Mouse (Mus musculus) lung, postnatal 14 days (tissue): ENCODE results near the gene Atg4c.

Experiments used
- DNase-seq: peaks from one replicate; pipeline ENCODE4 v3.0.0; 2021

Gene Atg4c

GRCm38 (mm10) chr4:99186412-99187125 is 7.2 kb upstream of the Atg4c start:
- DNase-seq: peak; percentile 16

- DNase-seq: no peak
These were observed 1.1 kb upstream of the Atg4c start for GRCm38 (mm10) chr4:99192640-99193039.

- no peak for DNase-seq
These were observed 520 bp upstream of the Atg4c start for GRCm38 (mm10) chr4:99193214-99193613.

GRCm38 (mm10) chr4:99194826-99195225 is 1.1 kb downstream of the Atg4c start:
- no peak for DNase-seq

- no peak for DNase-seq
These were observed 5.0 kb downstream of the Atg4c start for GRCm38 (mm10) chr4:99198721-99199120.

GRCm38 (mm10) chr4:99199757-99200251 is 6.1 kb downstream of the Atg4c start:
- peak; percentile 16 for DNase-seq

- no peak for DNase-seq
These were observed 6.8 kb downstream of the Atg4c start for GRCm38 (mm10) chr4:99200383-99201136.

GRCm38 (mm10) chr4:99205773-99206172 is 12.0 kb downstream of the Atg4c start:
- DNase-seq: no peak

- DNase-seq: no peak
These were observed 12.6 kb downstream of the Atg4c start for GRCm38 (mm10) chr4:99206356-99206755.

GRCm38 (mm10) chr4:99210087-99210486 is 16.4 kb downstream of the Atg4c start:
- DNase-seq: no peak

GRCm38 (mm10) chr4:99211606-99212005 is 17.9 kb downstream of the Atg4c start:
- peak; percentile 38 for DNase-seq

GRCm38 (mm10) chr4:99213123-99213522 is 19.4 kb downstream of the Atg4c start:
- DNase-seq: no peak

- no peak for DNase-seq
These were observed 28.5 kb downstream of the Atg4c start for GRCm38 (mm10) chr4:99222221-99222620.

- no peak for DNase-seq
These were observed 31.1 kb downstream of the Atg4c start for GRCm38 (mm10) chr4:99224790-99225189.

GRCm38 (mm10) chr4:99227226-99227625 is 33.5 kb downstream of the Atg4c start:
- DNase-seq: no peak

GRCm38 (mm10) chr4:99229371-99229770 is 35.6 kb downstream of the Atg4c start:
- DNase-seq: no peak

GRCm38 (mm10) chr4:99235203-99235856 is 41.6 kb downstream of the Atg4c start:
- DNase-seq: peak; percentile 24

GRCm38 (mm10) chr4:99238305-99238704 is 44.6 kb downstream of the Atg4c start:
- no peak for DNase-seq

GRCm38 (mm10) chr4:99241674-99242073 is 47.9 kb downstream of the Atg4c start:
- DNase-seq: no peak

GRCm38 (mm10) chr4:99249358-99249757 is 55.6 kb downstream of the Atg4c start:
- no peak for DNase-seq

GRCm38 (mm10) chr4:99249826-99250225 is 56.1 kb downstream of the Atg4c start:
- DNase-seq: no peak

GRCm38 (mm10) chr4:99252957-99253356 is 59.2 kb downstream of the Atg4c start:
- DNase-seq: no peak

- DNase-seq: no peak
These were observed 69.5 kb downstream of the Atg4c start for GRCm38 (mm10) chr4:99263191-99263590.

- no peak for DNase-seq
These were observed 69.9 kb downstream of the Atg4c start for GRCm38 (mm10) chr4:99263663-99264062.
